14 mouse cellular contexts compared by ENCODE assay signal in genomic region chr16:21214803-21215202, GRCm38 (mm10). TPM values are rescaled to one million over a fixed set of nuclear protein-coding genes. Genes with fewer than 3 reads are reported as not detected.
DNase-seq lines count a peak whose midpoint lies in the region; ATAC-seq and TF ChIP-seq lines count a peak whose summit lies in the region.
"Had no signal": no experiment of that assay in that cellular context is flagged by ENCODE, and none has a peak within 500 bp of the region (broad histone marks: within the 10 kb centered on the region; RNA-seq: fewer than 3 reads in every experiment).

No protein-coding gene starts in this region.

- H3K36me3 ChIP-seq in heart, embryonic 14.5 days (ENCODE audit: control insufficient read depth, insufficient read depth, low read length) = peaks cover 55% of the 10 kb centered on the region
- no peaks in the 10 kb centered on the region for H3K36me3 ChIP-seq in testis, adult 2 months (ENCODE audit: control insufficient read depth, insufficient read depth, low read length)
- 0 out of 2 replicates have a peak, but pooled peaks cover 9% of the 10 kb centered on the region for H3K36me3 ChIP-seq in intestine, embryonic 16.5 days (ENCODE audit: control insufficient read depth, insufficient read depth, low read length)

- H3K9ac ChIP-seq in heart, embryonic 14.5 days (ENCODE audit: low read length) = peak overlapping the region; percentile 58; the same call in 1 of the 2 replicates
- no peak overlapping the region for H3K9ac ChIP-seq in intestine, embryonic 16.5 days (ENCODE audit: low read depth, low read length)
- H3K9ac ChIP-seq: embryonic facial prominence, embryonic 12.5 days; midbrain, embryonic 12.5 days had no signal

- peak overlapping the region; percentile 68 to 86 for H3K27ac ChIP-seq in heart, embryonic 14.5 days (replicated peaks in 1 of 2; ENCODE audit: control insufficient read depth in 1 of 2, insufficient read depth in 1 of 2, low read depth in 2 of 2, low read length in 2 of 2)
- no peak overlapping the region for H3K27ac ChIP-seq in testis, adult 2 months (ENCODE audit: control insufficient read depth, insufficient read depth, low read depth, low read length)
- H3K27ac ChIP-seq in intestine, embryonic 16.5 days (ENCODE audit: low read length) = no peak overlapping the region
- H3K27ac ChIP-seq: embryonic facial prominence, embryonic 12.5 days; midbrain, embryonic 12.5 days had no signal

- ATAC-seq in heart, embryonic 14.5 days (ENCODE audit: insufficient number of reproducible peaks, insufficient read depth, low FRiP score, low read depth) = peak; percentile 13; the same call in 1 of the 2 replicates
- ATAC-seq in intestine, embryonic 16.5 days = peak; percentile 32

- no peak for TF ChIP-seq CTCF in testis, adult 2 months (IDR thresholded peaks at IDR 0.05; ENCODE audit: control insufficient read depth, insufficient read depth, insufficient replicate concordance, low read depth, low read length)

- H3K27me3 ChIP-seq in heart, embryonic 14.5 days (ENCODE audit: control insufficient read depth, insufficient read depth, low read length) = no peaks in the 10 kb centered on the region
- H3K27me3 ChIP-seq in testis, adult 2 months (ENCODE audit: control insufficient read depth, insufficient read depth, low read length) = no peaks in the 10 kb centered on the region
- H3K27me3 ChIP-seq in intestine, embryonic 16.5 days (replicated peaks; ENCODE audit: control insufficient read depth, insufficient read depth, low read length) = no peaks in the 10 kb centered on the region
- H3K27me3 ChIP-seq: embryonic facial prominence, embryonic 12.5 days had no signal

- no peak for DNase-seq in heart, postnatal 25 days (ENCODE audit: low spot score)
- no peak for DNase-seq in testis, postnatal 14 days (ENCODE audit: low spot score)
- DNase-seq in thymus, postnatal 25 days = no peak
- no peak for DNase-seq in adipocyte (ENCODE audit: low spot score)
- DNase-seq: cerebellum, adult 9-11 months; kidney, adult 9 months; lung, adult 2 months; retina, postnatal 1 day; thymus, postnatal 4 days had no signal

- H3K9me3 ChIP-seq in heart, embryonic 14.5 days (ENCODE audit: control insufficient read depth, low read length) = no peaks in the 10 kb centered on the region
- no peaks in the 10 kb centered on the region for H3K9me3 ChIP-seq in intestine, embryonic 16.5 days (ENCODE audit: control insufficient read depth, low read length)
- H3K9me3 ChIP-seq: embryonic facial prominence, embryonic 12.5 days; midbrain, embryonic 12.5 days had no signal

- intact Hi-C loops in heart, postnatal 25 days (cut with DNase I) = no loop called here

- no peak overlapping the region for H3K4me3 ChIP-seq in heart, embryonic 14.5 days (ENCODE audit: control insufficient read depth in 1 of 2, insufficient read depth in 1 of 2, low read depth in 1 of 2, low read length in 2 of 2)
- peak overlapping the region; percentile 58 for H3K4me3 ChIP-seq in testis, adult 2 months (ENCODE audit: control insufficient read depth, low read depth, low read length)
- H3K4me3 ChIP-seq in intestine, embryonic 16.5 days (ENCODE audit: low read length) = no peak overlapping the region
- H3K4me3 ChIP-seq: embryonic facial prominence, embryonic 12.5 days; midbrain, embryonic 12.5 days had no signal

- H3K4me2 ChIP-seq in heart, embryonic 14.5 days (ENCODE audit: low read length) = peak overlapping the region; percentile 50
- no peak overlapping the region for H3K4me2 ChIP-seq in intestine, embryonic 16.5 days (ENCODE audit: low read depth, low read length)
- H3K4me2 ChIP-seq: embryonic facial prominence, embryonic 12.5 days; midbrain, embryonic 12.5 days had no signal

- no peak for TF ChIP-seq POLR2A in testis, adult 2 months (IDR thresholded peaks at IDR 0.05; ENCODE audit: control insufficient read depth, low read depth, low read length)

- H3K4me1 ChIP-seq in heart, embryonic 14.5 days (ENCODE audit: control insufficient read depth in 2 of 2, insufficient read depth in 2 of 2, low read length in 2 of 2) = peaks cover 52 to 61% of the 10 kb centered on the region in 2 experiments
- H3K4me1 ChIP-seq in testis, adult 2 months (ENCODE audit: control insufficient read depth, insufficient read depth, low read length) = peaks cover 20% of the 10 kb centered on the region
- H3K4me1 ChIP-seq in intestine, embryonic 16.5 days (ENCODE audit: control insufficient read depth, insufficient read depth, low read length) = peaks cover 49% of the 10 kb centered on the region

- WGBS in heart, embryonic 14.5 days = 22% methylated on average over 17 of the region's 17 CpGs
- 56% methylated on average over 17 of the region's 17 CpGs for WGBS in intestine, embryonic 16.5 days

RNA-seq across cellular contexts. Expression of gene Ephb3, which starts 10.2 kb away (rescaled TPM):
- polyA plus RNA-seq in heart, embryonic 14.5 days (2014; fragmentation: Nextera tagmentation; extraction: Ambion mirVana) = 10.9 and 13.6 TPM in 2 replicates
- total RNA-seq in heart, postnatal 25 days (2021) = 1 to 10 TPM; 5.4 to 6.2 TPM
- 1.2 TPM in 2 replicates for polyA plus RNA-seq in testis, adult 2 months (2012; rRNA removed)
- polyA plus RNA-seq in intestine, embryonic 16.5 days (2015; fragmentation: Nextera tagmentation; extraction: Ambion mirVana) = 9.1 and 9.3 TPM in 2 replicates

Comparison
In these comparisons a context has a peak if more than half of its experiments do, and no peak if none do; other contexts are left out.
1. H3K27ac ChIP-seq: peak in heart, embryonic 14.5 days (2 of 2); none in testis, adult 2 months (single experiment) and intestine, embryonic 16.5 days (single experiment).